In genomic region chr14:18530496-18530895, GRCm38 (mm10) we compare ENCODE assay signal across 29 mouse cellular contexts.
A peak's percentile ranks its signal among the peaks of the same experiment; 100 is the strongest.
DNase-seq lines count a peak whose midpoint lies in the region; ATAC-seq lines count a peak whose summit lies in the region.
"Had no signal": no experiment of that assay in that cellular context is flagged by ENCODE, and none has a peak within 500 bp of the region (broad histone marks: within the 10 kb centered on the region; RNA-seq: fewer than 3 reads in every experiment).

No protein-coding gene starts in this region.

- WGBS in embryonic facial prominence, embryonic 14.5 days = 71% methylated on average over 4 of the region's 4 CpGs
- WGBS in embryonic facial prominence, embryonic 10.5 days = 80% methylated on average over 4 of the region's 4 CpGs
- WGBS in heart, embryonic 10.5 days = 77% methylated on average over 4 of the region's 4 CpGs

- intact Hi-C loops in heart, postnatal 25 days (cut with DNase I) = no loop called here

- H3K4me1 ChIP-seq in embryonic facial prominence, embryonic 14.5 days (ENCODE audit: control insufficient read depth, insufficient read depth, low read length) = no peaks in the 10 kb centered on the region
- H3K4me1 ChIP-seq in embryonic facial prominence, embryonic 10.5 days = no peaks in the 10 kb centered on the region
- H3K4me1 ChIP-seq in heart, embryonic 10.5 days = no peaks in the 10 kb centered on the region
- H3K4me1 ChIP-seq: embryonic facial prominence, embryonic 12.5 days; hindbrain, embryonic 10.5 days; hindbrain, embryonic 13.5 days; intestine, embryonic 15.5 days had no signal

- no peak overlapping the region for H3K4me3 ChIP-seq in embryonic facial prominence, embryonic 14.5 days (ENCODE audit: low read depth, low read length)
- no peak overlapping the region for H3K4me3 ChIP-seq in embryonic facial prominence, embryonic 10.5 days
- H3K4me3 ChIP-seq in heart, embryonic 10.5 days = no peak overlapping the region
- H3K4me3 ChIP-seq: embryonic facial prominence, embryonic 12.5 days; erythroblast, embryonic 14.5 days; gastrocnemius, adult 2 months; hindbrain, embryonic 10.5 days; hindbrain, embryonic 13.5 days; intestine, embryonic 15.5 days had no signal

- no peaks in the 10 kb centered on the region for H3K27me3 ChIP-seq in embryonic facial prominence, embryonic 14.5 days (replicated peaks; ENCODE audit: control insufficient read depth, insufficient read depth, low read length)
- no peaks in the 10 kb centered on the region for H3K27me3 ChIP-seq in embryonic facial prominence, embryonic 10.5 days (replicated peaks; ENCODE audit: low read depth, poor library complexity, severe bottlenecking)
- H3K27me3 ChIP-seq in heart, embryonic 10.5 days (ENCODE audit: insufficient read depth, poor library complexity, severe bottlenecking) = no peaks in the 10 kb centered on the region
- H3K27me3 ChIP-seq: CH12.LX; embryonic facial prominence, embryonic 12.5 days; hindbrain, embryonic 13.5 days; intestine, embryonic 15.5 days had no signal

- no peak overlapping the region for H3K9ac ChIP-seq in embryonic facial prominence, embryonic 14.5 days (ENCODE audit: low read depth, low read length)
- H3K9ac ChIP-seq: embryonic facial prominence, embryonic 12.5 days; forebrain, postnatal 0 days; hindbrain, embryonic 13.5 days; intestine, embryonic 15.5 days had no signal

- H3K27ac ChIP-seq in embryonic facial prominence, embryonic 14.5 days (replicated peaks; ENCODE audit: low read depth, low read length) = no peak overlapping the region
- no peak overlapping the region for H3K27ac ChIP-seq in embryonic facial prominence, embryonic 10.5 days (replicated peaks)
- H3K27ac ChIP-seq in heart, embryonic 10.5 days = no peak overlapping the region
- H3K27ac ChIP-seq: embryonic facial prominence, embryonic 12.5 days; gastrocnemius, adult 2 months; hindbrain, embryonic 10.5 days; hindbrain, embryonic 13.5 days; intestine, embryonic 15.5 days had no signal

- no peaks in the 10 kb centered on the region for H3K9me3 ChIP-seq in embryonic facial prominence, embryonic 14.5 days (ENCODE audit: control insufficient read depth, low read length)
- 0 out of 2 replicates have a peak, but pooled peaks cover 3% of the 10 kb centered on the region for H3K9me3 ChIP-seq in embryonic facial prominence, embryonic 10.5 days
- H3K9me3 ChIP-seq in heart, embryonic 10.5 days = no peaks in the 10 kb centered on the region
- H3K9me3 ChIP-seq: embryonic facial prominence, embryonic 12.5 days; G1E; hindbrain, embryonic 10.5 days; hindbrain, embryonic 13.5 days; intestine, embryonic 15.5 days had no signal

- no peak for ATAC-seq in embryonic facial prominence, embryonic 14.5 days (ENCODE audit: low read depth)
- ATAC-seq: forebrain, embryonic 14.5 days; hindbrain, embryonic 16.5 days; intestine, embryonic 15.5 days had no signal

- peak; percentile 56 for DNase-seq in embryonic facial prominence, embryonic 14.5 days (ENCODE audit: low spot score)
- DNase-seq in embryonic facial prominence, embryonic 10.5 days (ENCODE audit: low spot score) = no peak
- DNase-seq in heart, embryonic 10.5 days (ENCODE audit: low spot score) = peak; percentile 46
- DNase-seq in heart, postnatal 25 days (ENCODE audit: low spot score) = no peak
- DNase-seq in 3T3-L1 (ENCODE audit: low read depth, low spot score) (peak; percentile 21), R1 (ENCODE audit: low read depth, low spot score) (peak; percentile 0)
- DNase-seq in cerebellum, adult 11 months = no peak
- no peak for DNase-seq in kidney, adult 8-10 months
- DNase-seq: B cell, adult 2 months; cerebellum, adult 11-12 months; cerebellum, adult 8-10 months; cerebellum, postnatal 10 days; cerebellum, postnatal 36 days; forebrain, postnatal 0 days; gastrocnemius, adult 2 months; gastrocnemius, postnatal 14 days; heart, adult 18-20 months; heart, postnatal 36 days; kidney, adult 11 months had no signal

- no peaks in the 10 kb centered on the region for H3K36me3 ChIP-seq in embryonic facial prominence, embryonic 14.5 days (ENCODE audit: control insufficient read depth, insufficient read depth, low read length)
- no peaks in the 10 kb centered on the region for H3K36me3 ChIP-seq in embryonic facial prominence, embryonic 10.5 days (replicated peaks)
- H3K36me3 ChIP-seq in heart, embryonic 10.5 days = no peaks in the 10 kb centered on the region
- H3K36me3 ChIP-seq: embryonic facial prominence, embryonic 12.5 days; G1E; hindbrain, embryonic 10.5 days; hindbrain, embryonic 13.5 days; intestine, embryonic 15.5 days had no signal

- no peak overlapping the region for H3K4me2 ChIP-seq in embryonic facial prominence, embryonic 14.5 days (ENCODE audit: low read depth, low read length)
- H3K4me2 ChIP-seq: embryonic facial prominence, embryonic 12.5 days; heart, embryonic 11.5 days; hindbrain, embryonic 13.5 days; intestine, embryonic 15.5 days had no signal

Comparison
In these comparisons a context has a peak if more than half of its experiments do, and no peak if none do; other contexts are left out.
1. DNase-seq: peak in embryonic facial prominence, embryonic 14.5 days (single experiment), heart, embryonic 10.5 days (single experiment), 3T3-L1 (single experiment) and R1 (single experiment); none in embryonic facial prominence, embryonic 10.5 days (single experiment), heart, postnatal 25 days (single experiment), cerebellum, adult 11 months (single experiment) and kidney, adult 8-10 months (0 of 2).